9 mouse cellular contexts compared by ENCODE assay signal in the genomic region with DNA sequence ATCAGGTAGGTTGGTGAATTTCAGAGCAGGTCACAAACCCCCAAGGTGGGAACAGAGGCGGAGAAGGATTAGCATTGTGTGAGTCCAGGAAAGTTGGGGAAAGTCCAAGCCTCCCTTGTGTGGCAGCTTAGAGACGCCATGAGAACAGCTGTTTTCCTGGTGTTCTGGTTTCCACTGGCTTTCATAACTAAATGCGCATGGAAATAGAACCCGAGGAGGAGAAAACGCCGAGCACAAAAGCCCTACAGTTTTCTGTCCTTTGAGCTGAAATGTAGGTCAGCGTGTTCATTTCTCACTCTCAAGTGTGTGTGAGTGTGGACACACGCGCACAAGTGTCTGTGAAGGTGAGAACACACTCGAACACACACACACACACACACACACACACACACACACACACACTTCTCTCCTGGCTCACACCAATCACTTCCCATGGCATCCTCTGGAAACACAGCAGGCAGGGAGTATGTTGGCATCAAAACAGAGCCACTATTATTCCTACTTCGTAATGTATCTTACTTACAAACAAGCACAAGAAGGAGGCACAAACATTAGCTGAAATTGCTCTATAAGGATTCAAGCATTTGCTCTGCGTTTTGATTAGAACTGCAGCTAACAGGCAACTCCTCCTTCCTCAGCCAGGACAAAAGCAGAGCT. TPM values are rescaled to one million over a fixed set of nuclear protein-coding genes. Genes with fewer than 3 reads are reported as not detected.
A peak's percentile ranks its signal among the peaks of the same experiment; 100 is the strongest.
DNase-seq lines count a peak whose midpoint lies in the region; ATAC-seq lines count a peak whose summit lies in the region.
"Had no signal": no experiment of that assay in that cellular context is flagged by ENCODE, and none has a peak within 500 bp of the region (broad histone marks: within the 10 kb centered on the region; RNA-seq: fewer than 3 reads in every experiment).

No protein-coding gene starts in this region.

- 85% methylated on average over 12 of the region's 12 CpGs for WGBS in limb, embryonic 10.5 days

- peak; percentile 6 for DNase-seq in cerebellum, adult 9-10 months
- DNase-seq in cerebellum, adult 9-11 months: no peak
- peak; percentile 66 to 77 for DNase-seq in right cerebral cortex, postnatal 10 days (ENCODE audit: low spot score in 2 of 2)
- DNase-seq in right cerebral cortex, postnatal 14 days: no peak
- DNase-seq in limb, embryonic 10.5 days (ENCODE audit: low spot score): no peak
- no peak for DNase-seq in thymus, adult 18-20 months
- DNase-seq in lung, postnatal 10 days: no peak

- peak overlapping the region; percentile 19; the same call in 1 of the 2 replicates for H3K27ac ChIP-seq in limb, embryonic 10.5 days
- H3K27ac ChIP-seq: macrophage had no signal

- peaks cover 17% of the 10 kb centered on the region; the same call in 1 of the 2 replicates for H3K4me1 ChIP-seq in limb, embryonic 10.5 days

- no peaks in the 10 kb centered on the region for H3K36me3 ChIP-seq in limb, embryonic 10.5 days

- H3K27me3 ChIP-seq in limb, embryonic 10.5 days (ENCODE audit: low read depth, poor library complexity, severe bottlenecking): no peaks in the 10 kb centered on the region

- H3K4me3 ChIP-seq in limb, embryonic 10.5 days: no peak overlapping the region

- ATAC-seq in cerebellum, adult (ENCODE audit: insufficient number of reproducible peaks, low FRiP score, low TSS enrichment): no peak

- no peaks in the 10 kb centered on the region for H3K9me3 ChIP-seq in limb, embryonic 10.5 days (replicated peaks)

RNA-seq across cellular contexts. Expression of a gene that starts 42.6 kb away (rescaled TPM):
- 0.23 and 0.53 TPM in 2 replicates for polyA plus RNA-seq in limb, embryonic 10.5 days (2016; fragmentation: Nextera tagmentation; extraction: Ambion mirVana)
- polyA plus RNA-seq: macrophage had no signal

Comparison
In these comparisons a context has a peak if more than half of its experiments do, and no peak if none do; other contexts are left out.
1. DNase-seq: peak in cerebellum, adult 9-10 months (single experiment) and right cerebral cortex, postnatal 10 days (2 of 2); none in cerebellum, adult 9-11 months (single experiment), right cerebral cortex, postnatal 14 days (single experiment), limb, embryonic 10.5 days (single experiment), thymus, adult 18-20 months (0 of 2) and lung, postnatal 10 days (single experiment).